Mouse (Mus musculus): Measurements from ENCODE around the gene Fabp6. TPM values are rescaled to one million over a fixed set of nuclear protein-coding genes. Genes with fewer than 3 reads are reported as not detected.

Gene Fabp6
- total RNA-seq, 2 experiments from 2014 or later = not detected

DNA sequence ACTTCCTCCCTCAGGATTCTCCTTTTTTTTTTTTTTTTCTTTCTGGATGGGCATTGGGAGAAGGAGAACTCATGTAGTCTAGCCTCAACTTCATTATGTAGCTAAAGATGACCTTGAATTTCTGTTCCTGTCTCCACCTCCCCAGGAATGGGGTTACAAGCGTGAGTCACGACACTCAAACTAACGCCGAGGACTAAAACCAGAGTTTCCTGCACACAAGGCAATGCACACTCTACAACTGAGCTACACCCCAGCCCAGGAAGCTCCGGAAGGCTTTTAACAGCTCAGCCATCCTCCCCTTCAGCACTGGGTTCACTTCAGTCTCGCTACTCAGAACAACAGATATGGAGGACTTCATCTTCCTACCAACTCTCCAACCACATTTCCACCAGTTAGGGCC, 3.6 kb upstream of the Fabp6 start:
- DNase-seq = no peak
- intact Hi-C loops (cut with DNase I) = no loop called here

DNA sequence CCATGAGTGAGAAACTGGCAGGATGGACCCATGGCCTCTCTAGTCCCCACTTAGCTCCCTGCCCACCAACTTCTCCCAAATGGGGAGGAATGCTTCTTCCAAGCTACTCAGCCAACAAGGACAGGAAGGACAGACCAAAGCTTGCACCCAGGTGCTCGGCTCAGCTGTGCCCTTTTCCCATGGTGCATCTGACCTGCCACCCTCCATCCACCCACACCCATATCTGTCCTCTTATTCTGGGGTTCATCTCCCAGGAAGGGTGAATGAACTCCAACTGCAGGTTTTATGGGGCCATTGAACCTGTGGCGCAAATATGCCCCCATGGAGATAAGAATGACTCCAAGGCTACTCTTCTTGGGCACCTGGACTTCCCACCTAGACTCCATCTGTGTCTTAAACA, 2.9 kb upstream of the Fabp6 start:
- intact Hi-C loops (cut with DNase I) = no loop called here
- no peak for DNase-seq

DNA sequence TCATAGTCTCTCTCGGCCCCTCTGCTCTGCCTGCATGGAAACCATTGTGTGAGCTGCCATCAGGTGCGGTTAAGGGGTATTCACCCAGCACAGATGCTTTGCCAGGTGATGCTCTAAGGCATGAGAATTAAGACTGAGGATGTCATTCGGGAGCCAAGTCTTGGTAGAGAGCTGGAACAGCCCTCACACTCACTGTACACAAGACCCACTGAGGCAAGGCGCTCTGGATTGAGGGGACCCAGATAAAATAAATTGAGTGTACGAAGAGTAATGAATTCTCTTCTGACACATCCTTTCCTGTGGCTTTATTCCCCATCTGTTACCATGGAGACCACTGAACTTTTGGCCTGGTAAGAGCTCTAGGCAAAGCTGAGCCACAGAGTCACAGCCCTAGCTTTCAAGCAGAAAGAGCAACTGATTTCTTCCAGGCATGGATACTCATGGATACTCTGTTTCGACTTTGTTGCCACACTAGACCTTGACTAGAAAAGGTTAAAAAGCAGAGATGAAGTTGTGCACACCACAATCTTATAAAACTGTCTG, 11.7 kb downstream of the Fabp6 start:
- intact Hi-C loops (cut with DNase I) = no loop called here

DNA sequence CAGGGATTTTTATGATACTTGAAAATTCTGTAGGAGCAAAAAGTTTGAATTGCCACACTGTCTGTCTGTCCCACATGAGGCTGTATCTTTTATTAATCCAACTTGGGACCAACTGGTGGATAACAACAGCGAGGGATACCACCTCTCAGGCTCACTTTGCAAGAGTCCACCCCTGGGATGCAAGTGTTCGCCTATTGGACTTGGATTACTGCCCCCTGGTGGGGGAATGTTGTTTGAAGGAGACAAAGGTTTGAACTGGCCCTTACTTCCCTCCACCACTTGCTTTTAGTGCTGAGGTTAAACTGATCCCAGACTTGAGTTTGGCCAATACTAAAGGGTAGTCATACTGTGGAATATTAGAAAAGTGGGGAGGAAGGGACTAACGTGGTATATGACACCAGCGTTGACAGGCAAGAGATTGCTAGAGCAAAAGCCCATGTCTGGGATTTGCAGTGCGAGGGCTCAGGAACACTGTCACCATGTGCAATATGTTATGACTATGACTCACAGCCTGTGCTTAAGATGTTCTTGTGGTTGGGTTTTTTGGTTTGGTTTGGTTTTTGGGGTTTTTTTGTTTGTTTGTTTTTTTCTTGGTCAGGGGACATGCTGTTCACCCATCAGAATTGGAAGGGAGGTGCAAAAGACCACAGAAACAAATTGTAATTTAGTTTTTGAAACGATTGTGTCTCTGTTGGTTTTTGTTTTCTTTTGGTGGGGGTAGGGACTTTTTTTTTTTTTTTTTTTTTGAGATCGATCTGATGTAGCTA, 14.8 kb downstream of the Fabp6 start, which contains the start of gene 4933415A04Rik:
TSS of gene 4933415A04Rik (plus strand) at position 717 of the 767 bp plus-strand sequence.
- intact Hi-C loops (cut with DNase I) = no loop called here
- DNase-seq = peak; percentile 83

More for the DNA sequence above, 11.7 kb downstream of the Fabp6 start:
- no peak for DNase-seq

DNA sequence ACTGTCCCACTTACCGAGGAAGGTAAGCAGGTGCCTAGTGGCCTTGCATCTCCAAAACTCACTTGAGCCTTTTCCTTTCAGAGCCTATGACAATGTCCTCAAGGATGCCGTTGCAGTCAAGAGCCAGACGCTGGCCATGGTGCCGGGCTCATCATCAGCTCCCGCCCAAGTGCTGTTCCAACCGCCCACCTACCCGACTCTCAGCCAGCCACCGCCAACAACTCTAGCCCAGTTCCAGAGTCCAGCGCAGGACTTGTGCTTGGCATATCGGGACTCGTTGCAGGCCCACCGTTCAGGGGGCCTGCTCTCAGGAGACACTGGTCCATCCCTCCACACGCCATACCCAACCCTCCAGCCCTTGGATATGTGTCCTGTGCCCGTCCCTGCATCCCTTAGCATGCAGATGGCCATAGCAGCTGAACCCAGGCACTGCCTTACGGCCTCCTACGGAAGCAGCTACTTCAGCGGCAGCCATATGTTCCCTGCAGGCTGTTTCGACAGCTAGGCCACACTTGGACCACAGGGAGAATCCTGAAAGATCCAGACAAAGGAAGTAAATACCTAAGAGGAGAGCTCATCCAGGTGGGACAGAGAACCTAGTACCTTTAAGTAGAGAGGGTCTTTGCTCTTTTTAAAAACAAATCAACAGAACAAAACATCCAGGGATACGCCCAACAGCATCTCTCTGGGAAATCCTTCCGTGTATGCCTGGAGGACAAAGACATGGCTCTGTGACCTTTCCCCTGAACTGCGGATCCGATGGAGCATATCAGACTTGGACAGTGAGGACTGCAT, 15.9 kb downstream of the Fabp6 start:
- intact Hi-C loops (cut with DNase I) = no loop called here
- no peak for DNase-seq

DNA sequence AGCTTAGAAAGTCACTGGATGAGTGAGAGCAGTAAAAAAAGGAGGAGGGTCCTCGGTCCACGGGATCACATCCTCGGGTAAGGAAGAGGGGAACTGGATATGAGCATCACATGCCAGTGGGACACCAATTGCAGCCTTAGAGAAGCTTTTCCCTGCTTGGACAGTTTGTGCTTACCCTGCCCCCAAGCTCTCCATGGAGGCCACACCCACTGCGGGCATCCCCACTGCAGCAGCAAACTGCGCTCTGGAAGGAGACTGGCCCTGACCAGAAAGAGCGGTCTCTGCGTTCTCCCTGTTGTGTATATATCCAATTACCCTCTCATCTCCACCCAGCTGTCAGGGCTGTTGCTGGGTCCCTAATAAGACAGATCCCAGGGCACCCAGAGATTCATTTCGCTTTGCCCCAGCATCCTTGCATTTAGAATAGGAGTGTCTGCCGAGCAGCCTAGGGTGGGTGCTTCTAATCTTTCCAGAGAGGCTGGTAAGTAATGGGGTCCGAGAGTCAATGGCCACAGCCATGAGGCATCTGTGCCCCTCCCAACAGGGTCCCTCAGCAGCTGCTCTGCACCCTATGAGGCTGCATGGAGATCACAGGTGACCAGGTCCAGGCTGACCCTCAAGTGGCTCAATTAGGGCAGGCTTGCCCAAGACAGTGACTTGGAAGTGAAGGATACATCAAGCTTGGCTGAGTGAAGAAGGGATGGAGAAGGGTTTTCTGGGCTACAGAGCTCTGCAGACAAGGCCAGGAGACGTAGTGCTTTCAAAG, 23.4 kb downstream of the Fabp6 start:
- no peak for DNase-seq
- intact Hi-C loops (cut with DNase I) = no loop called here

DNA sequence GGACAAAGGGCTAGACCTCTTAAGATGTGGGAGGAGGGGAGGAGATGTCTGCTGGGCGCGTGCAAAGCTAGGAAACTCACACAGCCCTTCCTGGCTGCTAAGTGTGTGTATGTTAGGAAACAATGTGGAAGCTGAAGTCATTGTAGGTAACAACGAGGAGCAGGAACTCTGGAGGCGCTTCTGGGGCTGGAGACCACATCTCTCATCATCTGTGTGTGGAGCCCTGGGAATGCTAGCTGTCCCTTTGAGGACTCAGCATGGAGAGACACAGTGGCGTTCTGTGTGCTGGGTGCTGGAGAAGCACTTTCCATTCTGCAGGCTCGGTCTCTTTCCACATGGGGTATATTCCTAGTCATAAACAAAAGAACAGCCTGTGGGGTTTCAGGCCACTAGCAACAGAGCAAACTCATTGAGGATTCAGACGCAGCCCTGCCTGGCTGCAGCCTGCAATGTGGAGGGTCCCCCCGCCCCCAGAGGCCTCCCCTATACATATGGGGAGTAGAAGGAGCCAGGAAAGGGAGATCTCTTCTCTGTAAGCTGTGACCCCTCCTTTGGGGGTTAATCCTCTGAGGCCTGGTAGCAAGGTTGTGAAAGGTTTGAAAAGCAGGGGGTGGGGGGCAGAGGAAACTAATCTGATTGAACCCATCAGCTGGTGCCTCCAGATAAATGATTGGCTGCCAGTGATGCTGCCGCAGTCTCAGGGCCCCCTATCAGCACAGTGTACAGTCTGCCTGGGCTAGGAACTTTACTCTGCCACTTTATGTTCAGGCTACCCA, 25.8 kb downstream of the Fabp6 start:
- intact Hi-C loops (cut with DNase I) = no loop called here
- no peak for DNase-seq

DNA sequence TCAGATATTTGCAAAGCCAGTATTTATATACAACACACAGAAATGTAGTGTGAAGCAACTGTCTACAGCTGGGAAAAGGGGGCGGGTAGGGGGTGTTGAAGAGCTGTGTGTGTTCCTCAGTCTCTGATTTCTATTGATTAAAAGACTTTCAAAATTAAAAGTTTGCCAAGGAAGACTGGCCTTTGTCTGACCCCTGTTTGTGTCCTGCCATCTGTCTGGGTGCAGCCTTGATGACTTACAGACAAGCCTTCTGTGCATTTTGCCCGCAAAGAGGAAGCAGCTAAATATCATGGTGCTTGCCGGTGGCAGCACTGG, 26.3 kb downstream of the Fabp6 start:
- DNase-seq = no peak
- intact Hi-C loops (cut with DNase I) = no loop called here

DNA sequence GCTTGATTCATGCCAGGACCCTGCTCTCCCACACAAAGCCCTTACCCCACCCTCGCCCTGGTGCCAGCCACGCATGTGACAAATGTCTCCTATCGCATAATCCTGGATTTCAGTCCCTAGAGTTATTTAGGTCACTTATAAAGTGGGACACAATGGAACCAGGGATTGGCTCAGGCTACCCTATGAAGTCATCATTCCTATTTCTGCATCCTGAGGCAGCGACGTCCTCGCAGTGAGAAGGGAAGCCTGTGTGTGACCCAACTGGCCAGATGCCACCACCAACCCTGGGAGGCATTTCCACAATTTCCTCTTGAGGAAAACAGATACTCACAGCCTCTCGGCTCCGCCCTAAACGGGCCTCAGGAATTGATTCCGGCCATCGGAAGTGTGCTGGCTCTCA, 31.7 kb downstream of the Fabp6 start:
- intact Hi-C loops (cut with DNase I) = no loop called here
- DNase-seq = peak; percentile 61

DNA sequence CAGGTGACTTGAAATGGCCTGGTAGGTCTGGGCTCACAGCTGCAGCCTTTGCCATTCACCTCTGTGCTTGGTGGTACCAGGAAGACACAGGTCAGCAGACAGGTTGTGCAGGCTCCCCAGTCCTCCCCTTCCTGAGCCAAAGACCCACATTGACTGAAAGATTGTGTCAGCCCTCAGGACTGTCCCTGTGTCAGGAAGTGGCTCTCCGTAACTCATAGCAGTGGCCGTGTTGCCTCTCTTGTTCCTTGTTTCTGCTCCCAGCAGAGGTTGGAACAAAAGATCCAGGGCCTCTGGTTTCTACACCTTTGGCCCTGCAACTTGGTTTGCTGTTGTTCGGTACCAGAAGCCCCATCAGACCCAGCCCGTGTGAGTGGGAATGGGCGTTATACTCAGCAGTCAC, 32.2 kb downstream of the Fabp6 start:
- DNase-seq = no peak
- intact Hi-C loops (cut with DNase I) = no loop called here

DNA sequence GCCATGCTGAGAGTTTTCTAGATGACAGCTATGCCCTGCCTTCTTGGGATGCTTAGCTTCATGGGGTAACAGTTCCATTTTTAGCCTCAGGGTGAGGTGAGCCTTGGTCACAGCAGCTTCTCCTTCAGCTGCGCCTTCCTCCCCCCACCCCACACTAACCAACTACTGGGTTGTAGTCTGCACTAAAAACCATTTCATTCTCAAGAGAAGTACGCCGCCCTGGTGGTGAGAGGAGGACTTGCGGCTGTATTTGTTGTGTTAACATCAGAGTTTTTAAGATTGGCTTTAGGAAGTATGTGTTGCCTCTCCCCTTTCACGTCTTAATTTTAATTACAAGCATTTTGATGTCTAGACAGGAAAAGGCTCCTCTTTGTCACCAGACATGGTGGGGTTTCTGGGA, 33.1 kb downstream of the Fabp6 start:
- intact Hi-C loops (cut with DNase I) = no loop called here
- DNase-seq = no peak

DNA sequence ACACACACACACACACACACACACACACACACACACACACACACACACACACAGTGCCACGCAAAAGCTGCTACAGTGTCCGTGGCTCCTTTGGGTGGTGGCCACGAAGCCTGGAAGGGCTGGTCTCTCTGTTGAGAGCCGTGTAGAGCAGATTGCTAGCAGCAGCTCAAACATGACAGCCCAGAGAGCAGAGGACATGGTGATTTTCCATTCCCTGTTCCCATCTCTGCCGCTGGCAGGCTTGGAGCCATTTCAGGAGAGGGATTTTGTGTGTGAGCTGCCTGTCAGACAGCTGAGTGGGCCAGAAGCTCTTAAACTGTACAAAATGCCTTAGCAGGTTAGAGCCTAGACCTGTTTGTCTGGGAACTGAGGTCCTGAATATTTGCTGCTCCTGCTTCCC, 34.6 kb downstream of the Fabp6 start:
- intact Hi-C loops (cut with DNase I) = no loop called here
- no peak for DNase-seq

DNA sequence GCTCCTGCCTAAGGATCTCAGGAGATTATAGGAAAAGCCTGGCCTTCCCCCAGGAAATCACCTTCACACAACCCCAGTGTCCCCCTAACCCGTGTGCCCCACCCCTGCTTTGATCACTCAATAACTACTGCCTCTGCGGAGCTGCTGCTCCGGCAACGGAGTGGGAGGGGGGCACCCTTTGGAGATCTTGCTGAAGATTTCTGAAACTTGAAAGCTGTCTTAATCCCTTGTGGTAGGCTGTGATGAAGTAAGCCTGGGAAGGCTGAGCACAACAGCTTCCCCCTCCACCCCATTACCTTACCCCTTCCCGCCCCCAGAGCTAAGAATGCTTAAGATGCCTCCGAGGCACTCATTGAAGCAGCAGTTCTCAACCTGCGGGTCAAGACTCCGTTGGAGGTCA, 35.5 kb downstream of the Fabp6 start:
- DNase-seq = no peak
- intact Hi-C loops (cut with DNase I) = no loop called here

DNA sequence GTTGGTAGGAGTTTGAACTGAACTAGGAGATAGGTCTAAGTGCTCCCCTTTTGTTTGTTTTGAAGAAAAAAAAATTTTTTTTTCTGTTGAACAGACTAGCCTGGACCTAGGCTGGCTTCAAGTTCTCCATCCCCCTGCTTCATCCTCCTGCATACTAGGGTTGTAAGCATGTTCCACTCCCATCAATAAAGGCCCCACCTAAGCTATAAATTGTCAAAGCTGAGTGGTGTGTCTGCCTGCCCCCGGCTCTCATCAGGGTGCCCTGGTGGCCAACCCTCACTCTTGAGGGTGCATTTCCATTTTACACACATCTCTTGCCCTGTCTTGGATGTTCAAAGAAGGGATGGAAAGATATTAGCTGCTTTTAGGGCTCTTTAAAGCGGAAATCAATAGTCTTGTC, 35.9 kb downstream of the Fabp6 start:
- intact Hi-C loops (cut with DNase I) = no loop called here

DNA sequence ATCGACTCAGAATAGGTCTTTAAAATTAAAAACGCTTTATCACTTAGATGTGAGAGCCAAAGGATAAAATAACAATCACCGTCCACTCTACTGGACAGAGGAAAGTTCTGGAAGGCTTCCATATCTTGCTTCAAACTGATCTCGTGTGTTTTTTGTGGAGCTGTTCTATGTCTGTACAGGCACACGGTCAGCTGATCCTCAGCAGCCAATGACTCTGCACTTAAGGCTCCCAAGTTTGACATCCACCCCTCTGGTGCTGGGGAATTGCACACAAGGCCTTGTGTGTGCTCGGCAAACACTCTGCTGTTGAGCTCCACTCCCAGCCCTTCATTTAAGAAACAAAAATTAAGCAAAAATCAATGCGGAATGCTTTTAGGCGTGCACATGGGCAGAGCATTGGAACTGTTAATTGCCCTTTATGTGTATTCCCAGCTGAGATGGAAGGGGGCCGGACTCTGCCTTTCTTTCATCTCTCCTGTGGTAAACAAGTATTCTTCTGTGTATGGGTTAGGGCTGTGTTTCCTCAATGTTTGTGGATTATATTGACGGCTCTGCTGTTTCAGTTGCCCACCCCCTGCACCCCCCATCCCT, 37.6 kb downstream of the Fabp6 start:
- intact Hi-C loops (cut with DNase I) = no loop called here
- no peak for DNase-seq

More for the DNA sequence above, 35.9 kb downstream of the Fabp6 start:
- DNase-seq = no peak

DNA sequence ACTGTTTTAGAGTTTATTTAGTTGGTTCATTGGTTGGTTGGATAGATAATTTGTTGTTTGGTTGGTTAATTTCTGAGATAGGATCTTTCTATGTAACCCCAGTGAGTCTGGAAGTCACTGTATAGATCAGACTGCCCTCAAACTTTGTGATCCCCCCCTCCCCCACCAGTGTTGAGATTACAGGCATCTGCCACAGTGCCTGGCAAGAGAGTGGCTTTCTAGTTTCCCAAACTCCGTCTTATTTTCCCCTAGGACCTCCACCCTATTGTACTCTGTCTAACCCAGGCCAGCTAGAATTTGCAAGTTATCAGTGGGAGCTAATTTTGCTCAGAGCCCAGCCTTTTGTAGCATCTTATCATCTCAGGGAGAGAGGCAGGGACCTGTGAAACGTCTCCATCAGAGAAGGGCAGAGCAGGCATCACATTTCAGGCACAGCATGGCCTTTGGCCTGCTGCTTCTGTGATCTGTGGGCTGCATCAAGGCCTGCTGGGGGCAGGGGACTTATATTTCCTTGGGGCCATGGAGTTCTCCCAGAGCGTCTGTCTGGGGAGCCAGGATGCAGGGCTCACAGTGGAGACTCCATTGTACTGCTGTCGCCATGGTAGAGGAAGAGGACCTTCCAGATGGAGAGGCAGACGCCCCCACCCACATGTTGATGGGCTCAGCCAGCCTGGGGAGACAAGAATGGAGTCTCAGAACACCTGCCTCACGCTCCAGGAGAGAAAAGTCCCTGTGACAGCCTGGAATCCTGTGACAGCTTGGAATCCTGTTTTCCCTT, 41.6 kb downstream of the Fabp6 start:
- DNase-seq = no peak
- intact Hi-C loops (cut with DNase I) = no loop called here

DNA sequence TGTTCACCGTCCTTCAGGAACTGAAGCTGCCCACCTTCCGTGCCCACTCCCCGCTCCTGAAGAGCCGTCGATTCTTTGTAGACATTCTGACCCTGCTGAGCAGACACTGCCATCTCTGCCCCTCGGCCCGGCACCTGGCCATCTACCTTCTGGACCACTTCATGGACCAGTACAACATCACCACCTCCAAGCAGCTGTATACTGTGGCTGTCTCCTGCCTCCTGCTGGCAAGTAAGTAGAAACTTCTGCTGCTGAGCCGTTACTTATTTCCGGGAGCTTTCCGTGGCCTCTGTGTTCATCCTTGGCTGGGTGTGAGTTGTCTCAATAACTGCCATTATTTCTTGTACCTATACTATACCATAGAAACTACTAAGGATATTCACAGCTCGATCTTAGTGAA, 44.8 kb downstream of the Fabp6 start:
- intact Hi-C loops (cut with DNase I) = no loop called here
- DNase-seq = no peak

DNA sequence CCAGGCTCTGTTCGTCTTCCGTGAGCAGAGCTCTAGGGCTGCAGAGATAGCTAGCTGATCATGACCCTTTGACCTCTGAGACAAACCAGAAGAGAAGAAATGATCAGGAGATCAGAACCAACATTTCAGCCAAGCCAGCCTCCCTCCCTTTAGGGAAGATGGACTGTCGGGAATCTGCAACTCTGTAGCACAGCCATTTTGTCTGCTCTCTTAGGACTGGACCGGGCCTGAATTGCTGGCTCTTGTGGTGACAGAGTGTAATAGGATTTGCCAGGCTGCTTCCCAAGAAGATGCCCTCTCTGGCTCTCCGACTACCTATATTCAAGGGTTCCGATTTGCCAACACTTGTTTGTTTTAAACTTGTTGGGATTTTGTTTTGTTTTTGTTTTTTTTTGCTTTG, 48.7 kb downstream of the Fabp6 start:
- intact Hi-C loops (cut with DNase I) = no loop called here
- DNase-seq = no peak

DNA sequence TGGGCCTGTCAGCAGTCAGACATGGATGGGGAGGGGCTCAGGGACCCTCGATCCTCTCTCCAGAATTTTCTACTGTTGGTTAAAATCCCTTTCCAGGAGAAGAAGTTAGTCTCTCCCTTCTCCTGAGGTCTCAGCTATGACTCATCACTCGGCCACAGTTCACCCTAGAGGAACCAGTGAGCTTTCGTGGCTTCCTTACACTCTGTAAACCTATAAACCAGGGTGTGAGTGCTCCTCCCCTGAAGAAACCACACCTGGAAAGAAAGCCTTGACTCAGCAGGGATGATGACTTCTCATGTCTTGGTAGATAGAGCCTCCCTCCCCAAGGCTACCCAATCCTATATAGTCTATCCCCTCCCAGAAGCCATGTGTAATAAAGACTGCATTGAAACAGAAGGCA, 49.6 kb downstream of the Fabp6 start:
- intact Hi-C loops (cut with DNase I) = no loop called here
- DNase-seq = no peak
